Mouse (Mus musculus) neural tube, embryonic 11.5 days (tissue): ENCODE results near the gene Fn3k. TPM values are rescaled to one million over a fixed set of nuclear protein-coding genes. Genes with fewer than 3 reads are reported as not detected.

Source experiments
- ATAC-seq: fragments of 200-750 bp; cut with Nextera tagmentation; 2 replicates; pipeline ENCODE4 v1.8.0; 2017; ENCODE audit warnings: moderate number of reproducible peaks, mild to moderate bottlenecking, moderate TSS enrichment, moderate library complexity; ENCODE audit not compliant: insufficient read depth, low FRiP score, low TSS enrichment
- DNase-seq: peaks from one replicate; pipeline ENCODE4 v3.0.0-alpha.2; 2015; ENCODE audit warnings: low spot score
- H3K27ac ChIP-seq: fragments of 300-500 bp; sonication (generic); 2 replicates; pipeline ENCODE4 v1.5.1; 2014; ENCODE audit warnings: low read depth, mild to moderate bottlenecking, low read length
- H3K27me3 ChIP-seq: fragments of 300-500 bp; sonication (generic); 2 replicates; pipeline ENCODE4 v1.6.1; 2014; ENCODE audit warnings: mild to moderate bottlenecking, low read length, mixed read lengths; ENCODE audit not compliant: control insufficient read depth, insufficient read depth
- H3K36me3 ChIP-seq: fragments of 300-500 bp; sonication (generic); 2 replicates; pipeline ENCODE4 v1.6.1; 2014; ENCODE audit warnings: mild to moderate bottlenecking, low read length, moderate library complexity, mixed read lengths; ENCODE audit not compliant: control insufficient read depth, insufficient read depth
- H3K4me1 ChIP-seq: fragments of 300-500 bp; sonication (generic); 2 replicates; pipeline ENCODE4 v1.6.1; 2014; ENCODE audit warnings: low read length, mixed read lengths; ENCODE audit not compliant: control insufficient read depth, insufficient read depth
- H3K4me2 ChIP-seq: fragments of 300-500 bp; sonication (generic); 2 replicates; pipeline ENCODE4 v1.6.1; 2014; ENCODE audit warnings: low read depth, mild to moderate bottlenecking, moderate library complexity
- H3K4me3 ChIP-seq: fragments of 300-500 bp; sonication (generic); 2 replicates; pipeline ENCODE4 v1.5.1; 2014; ENCODE audit warnings: low read depth, low read length
- H3K9ac ChIP-seq: fragments of 300-500 bp; sonication (generic); 2 replicates; pipeline ENCODE4 v1.6.1; 2014; ENCODE audit warnings: mild to moderate bottlenecking, low read length
- H3K9me3 ChIP-seq: fragments of 300-500 bp; sonication (generic); 2 replicates; pipeline ENCODE4 v1.6.1; 2016; ENCODE audit warnings: low read length; ENCODE audit not compliant: control insufficient read depth
- WGBS: fragments of 180-500 bp; shearing (Covaris S2); extraction: QIAGEN DNeasy Blood & Tissue Kit; methylation state at CpG from one replicate; pipeline ENCODE4 v1.1.7; 2014; 5-methylcytosine and 5-hydroxymethylcytosine counted together
- polyA plus RNA-seq: library from polyadenylated mRNA; unstranded; fragments of >200 nt; fragmentation: Nextera tagmentation; extraction: Ambion mirVana; gene quantifications from 2 replicates; pipeline ENCODE4 v1.2.1, GENCODE M21; 2014

The Fn3k gene
- polyA plus RNA-seq, 1 experiment from 2014 or later, result 3.5 TPM

GRCm38 (mm10) chr11:121441653-121442052, 6.9 kb downstream of the Fn3k start:
- Histone ChIP-seq H3K9ac (no peak overlapping the region), H3K4me3 (no peak overlapping the region), H3K27ac (no peak overlapping the region), H3K9me3 (no peaks in the 10 kb centered on the region), H3K4me2 (no peak overlapping the region), H3K4me1 (no peaks in the 10 kb centered on the region), H3K27me3 (no peaks in the 10 kb centered on the region), H3K36me3 (no peaks in the 10 kb centered on the region)
- ATAC-seq, result no peak
- DNase-seq, result no peak
- 89% methylated on average over 4 of the region's 4 CpGs for WGBS

- no peak for ATAC-seq
- no peak overlapping the region for H3K9ac ChIP-seq
- no peaks in the 10 kb centered on the region for H3K4me1 ChIP-seq
- no peaks in the 10 kb centered on the region for H3K27me3 ChIP-seq
- no peaks in the 10 kb centered on the region for H3K36me3 ChIP-seq
- WGBS, result 68% methylated on average over 2 of the region's 2 CpGs
- H3K4me3 ChIP-seq, result no peak overlapping the region
- DNase-seq, result no peak
- no peak overlapping the region for H3K4me2 ChIP-seq
- no peaks in the 10 kb centered on the region for H3K9me3 ChIP-seq
- H3K27ac ChIP-seq, result no peak overlapping the region
These were observed 7.4 kb downstream of the Fn3k start for GRCm38 (mm10) chr11:121442076-121442475.

- WGBS, result 19% methylated on average over 9 of the region's 9 CpGs
- peak overlapping the region; percentile 75 for H3K4me2 ChIP-seq
- peak overlapping the region; percentile 69 for H3K4me3 ChIP-seq
- no peaks in the 10 kb centered on the region for H3K27me3 ChIP-seq
- H3K36me3 ChIP-seq, result no peaks in the 10 kb centered on the region
- H3K27ac ChIP-seq, result no peak overlapping the region
- DNase-seq (no peak), ATAC-seq (peak; percentile 35)
- peak overlapping the region; percentile 35 for H3K9ac ChIP-seq
- H3K4me1 ChIP-seq, result peaks cover 10% of the 10 kb centered on the region
- H3K9me3 ChIP-seq, result no peaks in the 10 kb centered on the region
These were observed 16.6 kb downstream of the Fn3k start for GRCm38 (mm10) chr11:121451216-121451726.

- peak within 1 kb of the TSS; percentile 75 for H3K4me2 ChIP-seq
- peak; percentile 95 for DNase-seq
- H3K9ac ChIP-seq, result peak within 1 kb of the TSS; percentile 59
- ATAC-seq, result peak; percentile 92
- H3K4me3 ChIP-seq, result peak within 1 kb of the TSS; percentile 69
- no peaks in the 10 kb centered on the region for H3K27me3 ChIP-seq
- H3K4me1 ChIP-seq, result peaks cover 10% of the 10 kb centered on the region
- H3K27ac ChIP-seq, result peak within 1 kb of the TSS; percentile 51
- H3K36me3 ChIP-seq, result no peaks in the 10 kb centered on the region
- under 1% methylated on average over 58 of the region's 58 CpGs for WGBS
- H3K9me3 ChIP-seq, result no peaks in the 10 kb centered on the region
These were observed 17.3 kb downstream of the Fn3k start, which contains the start of gene Tbcd for GRCm38 (mm10) chr11:121451753-121452635. Tbcd (plus strand) TSS chr11:121451949.

- Histone ChIP-seq H3K36me3 (peaks cover 4% of the 10 kb centered on the region), H3K9ac (no peak overlapping the region), H3K27me3 (no peaks in the 10 kb centered on the region), H3K4me2 (no peak overlapping the region), H3K4me1 (peaks cover 4% of the 10 kb centered on the region), H3K4me3 (no peak overlapping the region), H3K27ac (no peak overlapping the region), H3K9me3 (no peaks in the 10 kb centered on the region)
- ATAC-seq, result no peak
- DNase-seq, result no peak
- WGBS, result 86% methylated on average over 3 of the region's 3 CpGs
These were observed 23.2 kb downstream of the Fn3k start for GRCm38 (mm10) chr11:121457874-121458273.

GRCm38 (mm10) chr11:121467408-121467807, 32.7 kb downstream of the Fn3k start:
- DNase-seq (no peak), ATAC-seq (no peak)
- no peak overlapping the region for H3K4me3 ChIP-seq
- H3K9ac ChIP-seq, result no peak overlapping the region
- no peaks in the 10 kb centered on the region for H3K9me3 ChIP-seq
- H3K27ac ChIP-seq, result no peak overlapping the region
- H3K36me3 ChIP-seq, result peaks cover 3% of the 10 kb centered on the region
- no peaks in the 10 kb centered on the region for H3K4me1 ChIP-seq
- H3K27me3 ChIP-seq, result no peaks in the 10 kb centered on the region
- no peak overlapping the region for H3K4me2 ChIP-seq
- WGBS, result 92% methylated on average over 6 of the region's 6 CpGs

- 76% methylated on average over 3 of the region's 3 CpGs for WGBS
- Histone ChIP-seq H3K9ac (no peak overlapping the region), H3K9me3 (no peaks in the 10 kb centered on the region), H3K4me1 (no peaks in the 10 kb centered on the region), H3K4me3 (no peak overlapping the region), H3K4me2 (no peak overlapping the region), H3K27ac (no peak overlapping the region), H3K27me3 (no peaks in the 10 kb centered on the region), H3K36me3 (no peaks in the 10 kb centered on the region)
- ATAC-seq (no peak), DNase-seq (no peak)
These were observed 40.1 kb downstream of the Fn3k start for GRCm38 (mm10) chr11:121474831-121475230.

- Histone ChIP-seq H3K27ac (no peak overlapping the region), H3K36me3 (no peaks in the 10 kb centered on the region), H3K4me3 (no peak overlapping the region), H3K4me2 (no peak overlapping the region), H3K9me3 (no peaks in the 10 kb centered on the region), H3K27me3 (no peaks in the 10 kb centered on the region), H3K4me1 (no peaks in the 10 kb centered on the region), H3K9ac (no peak overlapping the region)
- 41% methylated on average over 9 of the region's 9 CpGs for WGBS
- ATAC-seq (no peak), DNase-seq (peak; percentile 77)
These were observed 41.1 kb downstream of the Fn3k start for GRCm38 (mm10) chr11:121475699-121476415.
